Mouse (Mus musculus) heart, embryonic 11.5 days (tissue): Measurements from ENCODE around the gene Pigv. TPM values are rescaled to one million over a fixed set of nuclear protein-coding genes. Genes with fewer than 3 reads are reported as not detected.
A peak's percentile ranks its signal among the peaks of the same experiment; 100 is the strongest.
"Not testable (repeated sequence)": the region's sequence is repeated elsewhere in the genome, so short reads cannot be mapped to it uniquely, and the experiment has no call there.

Source experiments
- ATAC-seq: fragments of 200-750 bp; cut with Nextera tagmentation; replicated peaks from 2 replicates; pipeline ENCODE4 v1.8.0; 2017; ENCODE audit warnings: moderate library complexity; ENCODE audit not compliant: insufficient number of reproducible peaks, low FRiP score, low TSS enrichment
- H3K27ac ChIP-seq: fragments of 300-500 bp; sonication (generic); 2 replicates; pipeline ENCODE4 v1.5.1; 2014; ENCODE audit warnings: mild to moderate bottlenecking, low read depth, low read length
- H3K27me3 ChIP-seq: fragments of 300-500 bp; sonication (generic); 2 replicates; pipeline ENCODE4 v1.6.1; 2014; ENCODE audit warnings: mild to moderate bottlenecking, low read length, mixed read lengths; ENCODE audit not compliant: control insufficient read depth, insufficient read depth
- H3K36me3 ChIP-seq: fragments of 300-500 bp; sonication (generic); 2 replicates; pipeline ENCODE4 v1.6.1; 2014; ENCODE audit warnings: mild to moderate bottlenecking, low read length, moderate library complexity, mixed read lengths; ENCODE audit not compliant: control insufficient read depth, insufficient read depth
- H3K4me1 ChIP-seq: fragments of 300-500 bp; sonication (generic); 2 replicates; pipeline ENCODE4 v1.6.1; 2014; ENCODE audit warnings: low read length; ENCODE audit not compliant: control insufficient read depth, insufficient read depth
- H3K4me2 ChIP-seq: fragments of 300-500 bp; sonication (generic); 2 replicates; pipeline ENCODE4 v1.6.1; 2014; ENCODE audit warnings: mild to moderate bottlenecking, moderate library complexity
- H3K4me3 ChIP-seq: fragments of 300-500 bp; sonication (generic); 2 replicates; pipeline ENCODE4 v1.5.1; 2014; ENCODE audit warnings: low read depth, low read length
- H3K9ac ChIP-seq: fragments of 300-500 bp; sonication (generic); 2 replicates; pipeline ENCODE4 v1.6.1; 2014; ENCODE audit warnings: mild to moderate bottlenecking, low read depth, low read length, moderate library complexity
- H3K9me3 ChIP-seq: fragments of 300-500 bp; sonication (generic); replicated peaks from 2 replicates; pipeline ENCODE4 v1.6.1; 2016; ENCODE audit warnings: low read length; ENCODE audit not compliant: control insufficient read depth
- WGBS: fragments of 180-500 bp; shearing (Covaris S2); extraction: QIAGEN DNeasy Blood & Tissue Kit; methylation state at CpG from one replicate; pipeline ENCODE4 v1.1.7; 2014; ENCODE audit not compliant: insufficient replicate concordance; 5-methylcytosine and 5-hydroxymethylcytosine counted together
- polyA plus RNA-seq: library from polyadenylated mRNA; unstranded; fragments of >200 nt; fragmentation: Nextera tagmentation; extraction: Ambion mirVana; gene quantifications from 2 replicates; pipeline ENCODE4 v1.2.1, GENCODE M21; 2014

The Pigv gene
- polyA plus RNA-seq, 1 experiment from 2014 or later = 13.9 TPM

DNA sequence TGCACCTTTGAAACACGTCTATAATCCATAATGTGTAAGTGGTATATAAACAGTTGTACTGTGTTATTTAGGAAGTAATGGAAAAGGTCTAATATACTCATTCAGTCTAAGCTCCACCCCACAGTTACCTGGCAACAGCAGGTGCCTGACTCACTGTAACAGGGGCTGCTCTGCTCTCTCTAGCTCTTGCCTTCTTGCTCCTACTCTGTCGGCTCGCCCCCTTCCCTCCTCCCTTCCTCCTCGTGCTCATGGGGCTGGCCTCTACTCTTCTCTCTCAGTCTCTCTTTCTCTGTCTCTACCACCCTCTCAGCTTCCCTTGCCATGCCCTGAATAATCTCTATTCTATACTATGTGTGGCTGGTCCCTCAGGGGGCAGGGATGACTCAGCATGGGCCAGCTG lies 15.4 kb downstream of the Pigv start:
- H3K9ac ChIP-seq = no peak overlapping the region
- no peaks in the 10 kb centered on the region for H3K27me3 ChIP-seq
- WGBS = 26% methylated on average over 4 of the region's 4 CpGs
- no peak for ATAC-seq
- H3K9me3 ChIP-seq = no peaks in the 10 kb centered on the region
- no peak overlapping the region for H3K4me2 ChIP-seq
- peaks cover 20% of the 10 kb centered on the region for H3K4me1 ChIP-seq
- no peak overlapping the region for H3K27ac ChIP-seq
- no peaks in the 10 kb centered on the region for H3K36me3 ChIP-seq
- no peak overlapping the region for H3K4me3 ChIP-seq

GRCm38 (mm10) chr4:133656294-133656693 lies 16.2 kb downstream of the Pigv start:
- Histone ChIP-seq H3K9ac (no peak overlapping the region), H3K4me1 (peaks cover 20% of the 10 kb centered on the region), H3K4me3 (no peak overlapping the region), H3K27ac (no peak overlapping the region), H3K36me3 (no peaks in the 10 kb centered on the region), H3K9me3 (no peaks in the 10 kb centered on the region), H3K4me2 (no peak overlapping the region), H3K27me3 (no peaks in the 10 kb centered on the region)
- WGBS = 60% methylated on average over 4 of the region's 4 CpGs
- ATAC-seq = no peak

DNA sequence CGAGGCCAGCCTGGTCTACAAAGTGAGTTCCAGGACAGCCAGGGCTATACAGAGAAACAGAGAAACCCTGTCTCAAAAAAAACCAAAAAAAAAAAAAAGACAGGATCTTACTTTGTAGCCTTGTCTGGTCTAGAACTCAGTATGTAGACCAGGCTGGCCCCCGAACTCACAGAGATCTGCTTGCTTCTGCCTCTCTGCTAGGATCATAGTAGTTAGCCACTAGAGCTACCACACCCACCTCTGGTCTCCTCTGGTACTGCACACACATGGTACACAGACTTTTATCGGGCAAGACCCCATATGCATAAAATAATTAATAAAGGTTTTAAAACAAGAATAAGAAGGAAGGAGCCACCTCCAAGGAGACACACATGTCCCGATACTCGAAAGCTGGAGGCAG lies 18.4 kb downstream of the Pigv start:
- not testable (repeated sequence) for H3K9me3 ChIP-seq, H3K9ac ChIP-seq, H3K4me1 ChIP-seq, H3K4me3 ChIP-seq, H3K27ac ChIP-seq, H3K27me3 ChIP-seq, H3K4me2 ChIP-seq, H3K36me3 ChIP-seq, ATAC-seq
- WGBS = 90% methylated on average over 5 of the region's 5 CpGs

DNA sequence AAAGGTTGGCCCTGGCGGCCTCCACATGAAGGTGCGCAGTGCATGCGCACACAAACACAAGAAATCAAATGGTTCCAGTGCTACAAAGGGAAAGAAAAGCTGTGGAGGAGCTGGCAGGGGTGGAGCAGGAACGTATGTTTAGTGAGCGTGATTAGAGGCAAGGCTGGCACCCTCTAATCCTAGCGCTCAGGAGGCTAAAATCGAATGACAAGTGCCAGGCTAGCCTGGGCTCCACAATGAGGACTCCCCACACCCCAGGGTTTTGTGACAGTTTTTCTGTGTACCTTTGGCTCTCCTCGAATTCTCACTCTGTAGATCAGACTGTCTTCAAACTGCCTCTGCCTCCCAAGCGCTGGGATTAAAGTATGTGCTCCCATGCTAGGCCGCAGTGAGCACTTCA lies 19.7 kb downstream of the Pigv start:
- Histone ChIP-seq H3K4me2 (no peak overlapping the region), H3K27me3 (no peaks in the 10 kb centered on the region), H3K9ac (no peak overlapping the region), H3K27ac (no peak overlapping the region), H3K9me3 (no peaks in the 10 kb centered on the region), H3K36me3 (no peaks in the 10 kb centered on the region), H3K4me1 (peaks cover 2% of the 10 kb centered on the region; the same call in 1 of the 2 replicates), H3K4me3 (no peak overlapping the region)
- no peak for ATAC-seq
- WGBS = 73% methylated on average over 10 of the region's 10 CpGs

GRCm38 (mm10) chr4:133651986-133652385 lies 20.5 kb downstream of the Pigv start:
- H3K27me3 ChIP-seq = no peaks in the 10 kb centered on the region
- ATAC-seq = no peak
- H3K4me3 ChIP-seq = no peak overlapping the region

GRCm38 (mm10) chr4:133651445-133651844 lies 21.0 kb downstream of the Pigv start:
- 56% methylated on average over 10 of the region's 10 CpGs for WGBS
- Histone ChIP-seq H3K4me1 (no peaks in the 10 kb centered on the region), H3K9me3 (no peaks in the 10 kb centered on the region), H3K27me3 (no peaks in the 10 kb centered on the region), H3K4me3 (no peak overlapping the region), H3K27ac (no peak overlapping the region), H3K9ac (no peak overlapping the region), H3K4me2 (no peak overlapping the region), H3K36me3 (no peaks in the 10 kb centered on the region)
- no peak for ATAC-seq

More at GRCm38 (mm10) chr4:133651986-133652385, 20.5 kb downstream of the Pigv start:
- Histone ChIP-seq H3K9me3 (no peaks in the 10 kb centered on the region), H3K4me2 (no peak overlapping the region), H3K27ac (no peak overlapping the region), H3K36me3 (no peaks in the 10 kb centered on the region), H3K4me1 (peaks cover under 1% of the 10 kb centered on the region; the same call in 1 of the 2 replicates), H3K9ac (no peak overlapping the region)
- WGBS = 57% methylated on average over 4 of the region's 4 CpGs

DNA sequence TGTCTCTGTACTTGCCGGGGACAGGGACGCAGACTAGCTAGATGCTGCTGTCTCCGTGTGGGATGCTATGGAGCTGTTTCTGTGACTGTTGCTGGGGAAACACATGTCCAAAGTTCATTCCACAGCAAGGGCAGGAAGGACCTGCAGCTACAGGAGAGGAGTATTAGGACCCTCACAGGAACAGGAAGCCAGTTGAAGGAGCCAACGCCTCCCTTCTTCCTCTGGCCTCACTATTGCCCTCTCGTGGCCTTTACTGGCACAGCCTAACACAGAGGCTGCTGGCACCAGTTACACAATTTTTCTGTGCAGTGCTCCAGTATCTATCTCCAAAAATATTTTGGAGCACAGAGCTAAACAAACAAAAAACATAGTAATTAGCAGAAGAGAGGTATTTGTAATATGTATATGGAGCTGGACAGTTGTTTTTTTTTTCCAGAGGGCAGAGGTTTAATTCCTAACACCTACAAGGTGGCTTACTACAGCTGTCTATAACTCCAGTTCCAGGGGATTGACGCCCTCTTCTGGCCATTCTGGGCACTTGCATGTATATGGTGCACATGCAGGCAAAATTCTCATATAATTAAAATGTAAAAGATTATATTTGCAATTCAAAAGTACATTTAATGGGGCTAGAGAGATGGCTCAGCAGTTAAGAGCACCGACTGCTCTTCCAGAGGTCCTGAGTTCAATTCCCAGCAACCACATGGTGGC lies 22.3 kb downstream of the Pigv start, which contains the start of gene Zdhhc18:
Gene Zdhhc18, minus strand, starts transcription at position 166 of the 711 bp plus-strand sequence.
- H3K4me3 ChIP-seq = peak within 1 kb of the TSS; percentile 22; the same call in 1 of the 2 replicates
- no peaks in the 10 kb centered on the region for H3K4me1 ChIP-seq
- peak within 1 kb of the TSS; percentile 54 for H3K4me2 ChIP-seq
- no peak for ATAC-seq
- H3K9me3 ChIP-seq = no peaks in the 10 kb centered on the region
- WGBS = 36% methylated on average over 7 of the region's 7 CpGs
- no peak within 1 kb of the TSS for H3K27ac ChIP-seq
- H3K27me3 ChIP-seq = no peaks in the 10 kb centered on the region
- H3K36me3 ChIP-seq = no peaks in the 10 kb centered on the region
- H3K9ac ChIP-seq = no peak within 1 kb of the TSS

GRCm38 (mm10) chr4:133649464-133649863 lies 23.0 kb downstream of the Pigv start:
- not testable (repeated sequence) for H3K4me1 ChIP-seq, ATAC-seq, H3K27me3 ChIP-seq, H3K36me3 ChIP-seq, H3K9ac ChIP-seq, H3K27ac ChIP-seq, H3K9me3 ChIP-seq
- 79% methylated on average over 5 of the region's 5 CpGs for WGBS
- peak overlapping the region; percentile 22; the same call in 1 of the 2 replicates for H3K4me3 ChIP-seq
- peak overlapping the region; percentile 54 for H3K4me2 ChIP-seq

DNA sequence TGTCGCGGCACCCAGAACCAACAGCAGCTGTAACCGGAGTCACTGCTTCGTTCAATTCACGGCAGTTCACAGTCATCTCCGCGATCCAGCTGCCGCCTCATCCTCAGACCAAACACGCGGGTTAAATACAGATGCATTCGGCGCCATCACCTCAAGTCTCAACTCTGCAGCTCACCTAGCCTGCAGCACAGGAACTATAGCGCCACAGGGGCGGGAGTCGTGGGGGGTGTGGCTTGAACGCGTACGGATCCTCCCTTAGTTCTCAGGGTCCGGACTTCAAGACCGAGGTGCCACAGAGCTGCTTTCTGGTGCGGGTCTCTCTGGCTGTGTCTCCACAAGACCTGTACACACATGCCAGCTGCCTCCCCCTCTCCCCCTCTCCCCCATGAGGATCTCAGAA lies 26.8 kb downstream of the Pigv start:
- H3K9me3 ChIP-seq = peaks cover 3% of the 10 kb centered on the region; the same call in 1 of the 2 replicates
- H3K4me2 ChIP-seq = peak overlapping the region; percentile 20; the same call in 1 of the 2 replicates
- H3K4me3 ChIP-seq = no peak overlapping the region
- no peak for ATAC-seq
- H3K36me3 ChIP-seq = no peaks in the 10 kb centered on the region
- peak overlapping the region; percentile 2; the same call in 1 of the 2 replicates for H3K9ac ChIP-seq
- 27% methylated on average over 21 of the region's 21 CpGs for WGBS
- no peak overlapping the region for H3K27ac ChIP-seq
- no peaks in the 10 kb centered on the region for H3K27me3 ChIP-seq
- H3K4me1 ChIP-seq = 0 out of 2 replicates have a peak, but pooled peaks cover 4% of the 10 kb centered on the region
